Mouse (Mus musculus): ENCODE measurements around the gene Tmem141. TPM values are rescaled to one million over a fixed set of nuclear protein-coding genes. Genes with fewer than 3 reads are reported as not detected.

Tmem141 gene
- total and polyA plus RNA-seq, 2 experiments: 28.5 to 40.9 TPM

- Histone ChIP-seq H3K79me2 (ENCODE audit: control insufficient read depth, insufficient read depth, low read length) (no peaks in the 10 kb centered on the region), H3K4me1 (ENCODE audit: control insufficient read depth, insufficient read depth, low read length) (no peaks in the 10 kb centered on the region), H3K27ac (replicated peaks; ENCODE audit: insufficient read depth, low read depth, low read length) (no peak overlapping the region), H3K27me3 (ENCODE audit: control insufficient read depth, insufficient read depth, low read length) (no peaks in the 10 kb centered on the region), H3K36me3 (ENCODE audit: control insufficient read depth, insufficient read depth, low read length) (peaks cover 2% of the 10 kb centered on the region; the same call in 1 of the 2 replicates), H3K9ac (ENCODE audit: low read depth, low read length) (0 out of 2 replicates have a peak overlapping the region, but pooled peaks have one; percentile 10), H3K4me3 (ENCODE audit: insufficient read depth, low read depth, low read length) (no peak overlapping the region)
- 86% methylated on average over 4 of the region's 4 CpGs for WGBS
- no peak for TF ChIP-seq POLR2A (IDR thresholded peaks at IDR 0.05; ENCODE audit: extremely low read depth, insufficient read depth, low read length)
- no peak for TF ChIP-seq CTCF (IDR thresholded peaks at IDR 0.05; ENCODE audit: low read depth, low read length)
- DNase-seq (ENCODE audit: extremely low read depth, low read depth, low spot score): no peak
Measured at GRCm38 (mm10) chr2:25620852-25621228, 965 bp downstream of the Tmem141 start.

GRCm38 (mm10) chr2:25620386-25620785, 1.4 kb downstream of the Tmem141 start:
- no peak for DNase-seq (ENCODE audit: extremely low read depth, low read depth, low spot score)

GRCm38 (mm10) chr2:25617578-25617977, 4.2 kb downstream of the Tmem141 start, which contains the start of gene Ccdc183:
Gene Ccdc183, minus strand, starts transcription at chr2:25617678.
- no peak within 1 kb of the TSS for H3K4me3 ChIP-seq (ENCODE audit: insufficient read depth, low read depth, low read length)
- no peak within 1 kb of the TSS for H3K27ac ChIP-seq (replicated peaks; ENCODE audit: insufficient read depth, low read depth, low read length)
- TF ChIP-seq CTCF (IDR thresholded peaks at IDR 0.05; ENCODE audit: low read depth, low read length) (no peak), POLR2A (IDR thresholded peaks at IDR 0.05; ENCODE audit: extremely low read depth, insufficient read depth, low read length) (no peak)
- WGBS: 91% methylated on average over 3 of the region's 3 CpGs
- H3K27me3 ChIP-seq (ENCODE audit: control insufficient read depth, insufficient read depth, low read length): no peaks in the 10 kb centered on the region
- no peaks in the 10 kb centered on the region for H3K79me2 ChIP-seq (ENCODE audit: control insufficient read depth, insufficient read depth, low read length)
- H3K36me3 ChIP-seq (ENCODE audit: control insufficient read depth, insufficient read depth, low read length): peaks cover 2% of the 10 kb centered on the region; the same call in 1 of the 2 replicates
- no peak within 1 kb of the TSS for H3K9ac ChIP-seq (ENCODE audit: low read depth, low read length)
- no peak for DNase-seq (ENCODE audit: extremely low read depth, low read depth, low spot score)
- no peaks in the 10 kb centered on the region for H3K4me1 ChIP-seq (ENCODE audit: control insufficient read depth, insufficient read depth, low read length)

More at GRCm38 (mm10) chr2:25620386-25620785, 1.4 kb downstream of the Tmem141 start:
- no peaks in the 10 kb centered on the region for H3K4me1 ChIP-seq (ENCODE audit: control insufficient read depth, insufficient read depth, low read length)
- H3K4me3 ChIP-seq (ENCODE audit: insufficient read depth, low read depth, low read length): no peak overlapping the region
- 87% methylated on average over 6 of the region's 6 CpGs for WGBS
- H3K27ac ChIP-seq (replicated peaks; ENCODE audit: insufficient read depth, low read depth, low read length): no peak overlapping the region
- TF ChIP-seq POLR2A (IDR thresholded peaks at IDR 0.05; ENCODE audit: extremely low read depth, insufficient read depth, low read length) (no peak), CTCF (IDR thresholded peaks at IDR 0.05; ENCODE audit: low read depth, low read length) (no peak)
- peaks cover 2% of the 10 kb centered on the region; the same call in 1 of the 2 replicates for H3K36me3 ChIP-seq (ENCODE audit: control insufficient read depth, insufficient read depth, low read length)
- no peak overlapping the region for H3K9ac ChIP-seq (ENCODE audit: low read depth, low read length)
- H3K79me2 ChIP-seq (ENCODE audit: control insufficient read depth, insufficient read depth, low read length): no peaks in the 10 kb centered on the region
- no peaks in the 10 kb centered on the region for H3K27me3 ChIP-seq (ENCODE audit: control insufficient read depth, insufficient read depth, low read length)

GRCm38 (mm10) chr2:25616398-25616797, 5.4 kb downstream of the Tmem141 start:
- no peak overlapping the region for H3K9ac ChIP-seq (ENCODE audit: low read depth, low read length)
- H3K27ac ChIP-seq (replicated peaks; ENCODE audit: insufficient read depth, low read depth, low read length): no peak overlapping the region
- no peak for TF ChIP-seq CTCF (IDR thresholded peaks at IDR 0.05; ENCODE audit: low read depth, low read length)
- TF ChIP-seq POLR2A (IDR thresholded peaks at IDR 0.05; ENCODE audit: extremely low read depth, insufficient read depth, low read length): no peak
- WGBS: 23% methylated on average over 22 of the region's 22 CpGs
- no peak overlapping the region for H3K4me3 ChIP-seq (ENCODE audit: insufficient read depth, low read depth, low read length)
- H3K4me1 ChIP-seq (ENCODE audit: control insufficient read depth, insufficient read depth, low read length): no peaks in the 10 kb centered on the region
- no peaks in the 10 kb centered on the region for H3K27me3 ChIP-seq (ENCODE audit: control insufficient read depth, insufficient read depth, low read length)
- H3K36me3 ChIP-seq (ENCODE audit: control insufficient read depth, insufficient read depth, low read length): peaks cover 2% of the 10 kb centered on the region; the same call in 1 of the 2 replicates
- H3K79me2 ChIP-seq (ENCODE audit: control insufficient read depth, insufficient read depth, low read length): no peaks in the 10 kb centered on the region
- DNase-seq (ENCODE audit: extremely low read depth, low read depth, low spot score): no peak

GRCm38 (mm10) chr2:25608671-25609070, 13.1 kb downstream of the Tmem141 start:
- Histone ChIP-seq H3K27ac (replicated peaks; ENCODE audit: insufficient read depth, low read depth, low read length) (no peak overlapping the region), H3K9ac (ENCODE audit: low read depth, low read length) (no peak overlapping the region)

More at GRCm38 (mm10) chr2:25608671-25609070, 13.1 kb downstream of the Tmem141 start:
- Histone ChIP-seq H3K27me3 (ENCODE audit: control insufficient read depth, insufficient read depth, low read length) (no peaks in the 10 kb centered on the region), H3K79me2 (ENCODE audit: control insufficient read depth, insufficient read depth, low read length) (peaks cover 20% of the 10 kb centered on the region; the same call in 1 of the 2 replicates), H3K4me3 (ENCODE audit: insufficient read depth, low read depth, low read length) (peak overlapping the region; percentile 97; the same call in 1 of the 2 replicates), H3K36me3 (ENCODE audit: control insufficient read depth, insufficient read depth, low read length) (no peaks in the 10 kb centered on the region), H3K4me1 (ENCODE audit: control insufficient read depth, insufficient read depth, low read length) (peaks cover 11% of the 10 kb centered on the region; the same call in 1 of the 2 replicates)
- 61% methylated on average over 10 of the region's 10 CpGs for WGBS
- no peak for TF ChIP-seq CTCF (IDR thresholded peaks at IDR 0.05; ENCODE audit: low read depth, low read length)
- TF ChIP-seq POLR2A (IDR thresholded peaks at IDR 0.05; ENCODE audit: extremely low read depth, insufficient read depth, low read length): no peak
- no peak for DNase-seq (ENCODE audit: extremely low read depth, low read depth, low spot score)
